ENCODE assay signal across 8 mouse cellular contexts in the genomic region with DNA sequence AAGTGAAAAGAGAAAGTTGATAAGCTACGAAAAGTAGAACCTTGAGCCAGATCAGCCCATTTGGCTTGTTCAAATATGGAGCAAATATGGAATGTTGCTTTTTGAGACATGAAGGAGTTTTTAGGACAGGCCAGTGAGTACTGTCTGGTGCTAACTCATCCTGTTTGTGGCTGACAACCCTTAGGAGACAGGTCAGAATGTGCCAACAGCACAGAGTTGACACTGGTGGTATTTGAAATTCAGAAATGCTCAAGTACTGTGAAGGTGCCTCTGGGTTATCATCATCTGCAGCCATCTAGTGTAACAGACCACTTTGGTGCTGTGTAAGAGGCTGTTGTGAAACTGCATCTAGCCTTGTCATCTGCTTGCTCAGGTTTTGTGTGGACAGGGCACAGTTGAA. TPM values are rescaled to one million over a fixed set of nuclear protein-coding genes. Genes with fewer than 3 reads are reported as not detected.
DNase-seq lines count a peak whose midpoint lies in the region; ATAC-seq and TF ChIP-seq lines count a peak whose summit lies in the region.

No protein-coding gene starts in this region.

- peak overlapping the region; percentile 61 for H3K4me3 ChIP-seq in left cerebral cortex, adult 2 months
- H3K4me3 ChIP-seq in erythroblast, embryonic 14.5 days (replicated peaks): peak overlapping the region; percentile 82
- 0 out of 2 replicates have a peak overlapping the region, but pooled peaks have one; percentile 89 for H3K4me3 ChIP-seq in limb, embryonic 12.5 days (replicated peaks)
- H3K4me3 ChIP-seq in neural tube, embryonic 13.5 days: peak overlapping the region; percentile 86

- H3K27ac ChIP-seq in left cerebral cortex, adult 2 months: peak overlapping the region; percentile 92
- H3K27ac ChIP-seq in limb, embryonic 12.5 days: no peak overlapping the region
- no peak overlapping the region for H3K27ac ChIP-seq in neural tube, embryonic 13.5 days (replicated peaks)

- H3K4me1 ChIP-seq in erythroblast, embryonic 14.5 days (ENCODE audit: control insufficient read depth): peaks cover 23% of the 10 kb centered on the region
- H3K4me1 ChIP-seq in limb, embryonic 12.5 days (replicated peaks): peaks cover 9% of the 10 kb centered on the region
- H3K4me1 ChIP-seq in neural tube, embryonic 13.5 days (replicated peaks): peaks cover 34% of the 10 kb centered on the region

- no peaks in the 10 kb centered on the region; the same call in 1 of the 2 replicates for H3K36me3 ChIP-seq in erythroblast, embryonic 14.5 days (ENCODE audit: control insufficient read depth)
- no peaks in the 10 kb centered on the region for H3K36me3 ChIP-seq in limb, embryonic 12.5 days
- H3K36me3 ChIP-seq in neural tube, embryonic 13.5 days: no peaks in the 10 kb centered on the region

- no peak for ATAC-seq in limb, embryonic 12.5 days (ENCODE audit: insufficient number of reproducible peaks, insufficient read depth, low FRiP score, low TSS enrichment, low read depth)
- no peak for ATAC-seq in neural tube, embryonic 13.5 days (ENCODE audit: low read depth)

- intact Hi-C loops in left cerebral cortex, adult 2 months (cut with DNase I): loop anchor here (5.0 kb wide), 1 partner anchor 117 kb away; no protein-coding TSS in a partner anchor
- intact Hi-C loops in left cerebral cortex, postnatal 10 days (cut with DNase I): loop anchor here (5.0 to 10.0 kb wide), 2 partner anchors 117 to 284 kb away; no protein-coding TSS in a partner anchor
- intact Hi-C loops in left cerebral cortex, postnatal 25 days (cut with DNase I): loop anchor here (5.0 kb wide), 1 partner anchor 132 kb away; no protein-coding TSS in a partner anchor

- H3K9ac ChIP-seq in limb, embryonic 12.5 days (replicated peaks): no peak overlapping the region
- H3K9ac ChIP-seq in neural tube, embryonic 13.5 days: peak overlapping the region; percentile 93; the same call in 1 of the 2 replicates

- 91% methylated on average over 1 of the region's 1 CpGs for WGBS in limb, embryonic 12.5 days
- 82% methylated on average over 1 of the region's 1 CpGs for WGBS in neural tube, embryonic 13.5 days

- peaks cover 28% of the 10 kb centered on the region for H3K27me3 ChIP-seq in erythroblast, embryonic 14.5 days (ENCODE audit: control insufficient read depth)
- H3K27me3 ChIP-seq in limb, embryonic 12.5 days: peaks cover 9% of the 10 kb centered on the region; the same call in 1 of the 2 replicates
- no peaks in the 10 kb centered on the region for H3K27me3 ChIP-seq in neural tube, embryonic 13.5 days

- H3K9me3 ChIP-seq in erythroblast, embryonic 14.5 days (ENCODE audit: control insufficient read depth, low read length): no peaks in the 10 kb centered on the region
- H3K9me3 ChIP-seq in limb, embryonic 12.5 days: no peaks in the 10 kb centered on the region
- no peaks in the 10 kb centered on the region for H3K9me3 ChIP-seq in neural tube, embryonic 13.5 days

- no peak for TF ChIP-seq CTCF in left cerebral cortex, adult 2 months (IDR thresholded peaks at IDR 0.05)

- DNase-seq in left cerebral cortex, adult 2 months (ENCODE audit: extremely low spot score in 1 of 2, low spot score in 2 of 2): no peak
- no peak for DNase-seq in left cerebral cortex, postnatal 10 days (ENCODE audit: extremely low spot score in 1 of 2, low spot score in 2 of 2)
- no peak for DNase-seq in left cerebral cortex, postnatal 25 days (ENCODE audit: low spot score in 2 of 2)
- DNase-seq in left cerebral cortex, adult 11 months (ENCODE audit: low spot score): no peak
- DNase-seq in adrenal gland, adult 8-10 months: no peak

- peak overlapping the region; percentile 72 for H3K4me2 ChIP-seq in limb, embryonic 12.5 days
- peak overlapping the region; percentile 62 for H3K4me2 ChIP-seq in neural tube, embryonic 13.5 days

RNA-seq across cellular contexts. Expression of gene Plcl2, which starts 1.5 kb away (rescaled TPM):
- 10 to 100 TPM; 90.8 to 94.5 TPM for total RNA-seq in left cerebral cortex, adult 2 months (2021)
- total RNA-seq in left cerebral cortex, postnatal 10 days (2021): 10 to 100 TPM; 61.7 to 64.4 TPM
- polyA plus RNA-seq in erythroblast, embryonic 14.5 days (2012): 0.24 and 0.33 TPM in 2 replicates
- 4.9 and 5.2 TPM in 2 replicates for polyA plus RNA-seq in limb, embryonic 12.5 days (2016; fragmentation: Nextera tagmentation; extraction: Ambion mirVana)
- 7.8 and 8.8 TPM in 2 replicates for polyA plus RNA-seq in neural tube, embryonic 13.5 days (2015; fragmentation: Nextera tagmentation; extraction: Ambion mirVana)
- 10 to 100 TPM; 84.0 to 85.2 TPM for total RNA-seq in left cerebral cortex, postnatal 25 days (2021)
- total RNA-seq in adrenal gland, adult 8-10 months (2022): 10 to 100 TPM; 60.4 to 90.4 (median 69.1) TPM
